Mouse (Mus musculus): Measurements from ENCODE around the gene Prkcg. TPM values are rescaled to one million over a fixed set of nuclear protein-coding genes. Genes with fewer than 3 reads are reported as not detected.

Gene Prkcg
- 0.24 and 0.25 TPM in 2 replicates for polyA plus RNA-seq (2016; fragmentation: Nextera tagmentation; extraction: Ambion mirVana)

DNA sequence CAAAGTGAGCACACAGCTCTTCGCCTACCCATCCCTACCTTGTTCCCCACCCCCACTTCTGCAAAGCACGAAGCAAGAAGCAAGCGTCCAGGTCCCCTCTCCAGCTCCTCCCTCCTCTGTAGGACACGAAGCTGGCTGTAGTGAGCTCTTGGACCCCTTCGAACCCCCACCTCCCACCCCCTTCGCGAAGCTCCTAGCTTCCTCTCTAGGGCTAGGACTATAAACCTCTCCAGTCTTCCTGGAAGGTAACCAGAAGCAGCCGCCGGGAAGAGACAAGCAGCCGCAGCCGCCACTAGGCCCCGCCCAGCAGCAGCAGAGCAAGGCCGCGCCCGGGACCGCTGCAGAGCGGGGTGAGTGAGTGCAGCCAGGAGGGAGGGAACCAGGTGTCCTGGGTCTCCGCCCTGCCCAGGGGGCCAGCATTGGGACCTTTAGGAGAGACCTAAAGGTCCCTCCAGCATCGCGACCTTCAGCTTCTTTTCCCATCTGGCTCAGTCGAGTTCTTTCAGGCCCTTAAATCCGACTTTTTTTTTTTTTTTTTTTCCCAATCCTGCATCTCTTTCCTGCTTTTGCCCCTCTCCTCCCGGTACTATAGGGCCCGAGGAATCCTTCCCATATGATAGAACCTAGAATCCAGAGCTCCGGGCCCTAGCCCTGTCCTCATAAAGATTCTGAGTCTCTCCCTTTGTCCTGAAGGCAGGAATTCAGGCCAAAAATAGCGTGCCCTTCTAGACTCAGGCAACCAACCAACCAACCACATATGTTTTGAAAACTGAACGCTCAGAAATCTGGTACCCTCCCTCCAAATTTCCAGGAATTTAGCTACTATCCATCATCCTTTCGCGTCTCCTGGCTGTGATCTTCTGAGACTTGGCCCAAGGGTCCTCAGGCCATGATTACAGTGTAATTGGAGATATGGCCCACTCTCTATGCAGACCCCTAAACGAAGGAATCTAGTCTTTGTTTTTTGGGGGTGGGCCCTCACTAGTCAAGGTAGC lies at the start of gene Prkcg, which contains the start of gene Myadm:
Gene Prkcg (plus strand): TSS at position 204 of the 995 bp plus-strand sequence.
Gene Myadm (plus strand): TSS at position 105 of the 995 bp plus-strand sequence.
- H3K36me3 ChIP-seq = 0 out of 2 replicates have a peak, but pooled peaks cover 2% of the 10 kb centered on the region
- peak within 1 kb of the TSS; percentile 39 for H3K4me3 ChIP-seq
- WGBS = 2% methylated on average over 30 of the region's 30 CpGs
- no peaks in the 10 kb centered on the region for H3K27me3 ChIP-seq (replicated peaks)
- H3K9me3 ChIP-seq = no peaks in the 10 kb centered on the region
- peak within 1 kb of the TSS; percentile 65 for H3K9ac ChIP-seq
- H3K4me2 ChIP-seq (replicated peaks) = peak within 1 kb of the TSS; percentile 63
- peak; percentile 38 for ATAC-seq (ENCODE audit: low FRiP score, low read depth)
- peaks cover 28% of the 10 kb centered on the region; the same call in 1 of the 2 replicates for H3K4me1 ChIP-seq
- H3K27ac ChIP-seq = peak within 1 kb of the TSS; percentile 53; the same call in 1 of the 2 replicates

DNA sequence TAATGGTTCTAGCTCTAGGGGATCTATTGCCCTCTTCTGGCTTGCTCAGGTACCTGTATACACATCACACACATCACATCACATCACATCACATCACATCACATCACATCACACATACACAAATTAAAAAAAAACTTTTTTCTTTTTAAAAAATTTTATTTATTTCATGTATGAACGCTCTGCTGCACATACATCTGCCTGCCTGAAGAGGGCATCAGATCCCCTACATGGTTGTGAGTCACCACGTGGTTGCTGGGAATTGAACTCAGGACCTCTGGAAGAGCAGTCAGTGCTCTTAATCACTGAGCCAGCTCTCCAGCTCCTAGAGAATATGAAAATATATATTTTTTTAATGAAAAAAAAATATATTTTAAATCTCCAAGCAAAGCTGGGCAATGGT lies 49.8 kb upstream of the Prkcg start:
- Histone ChIP-seq H3K4me3 (no peak overlapping the region), H3K4me2 (replicated peaks) (no peak overlapping the region), H3K27me3 (replicated peaks) (no peaks in the 10 kb centered on the region), H3K9ac (no peak overlapping the region), H3K4me1 (no peaks in the 10 kb centered on the region), H3K36me3 (no peaks in the 10 kb centered on the region), H3K27ac (no peak overlapping the region), H3K9me3 (0 out of 2 replicates have a peak, but pooled peaks cover 3% of the 10 kb centered on the region)
- no peak for ATAC-seq (ENCODE audit: low FRiP score, low read depth)
- 77% methylated on average over 2 of the region's 2 CpGs for WGBS

DNA sequence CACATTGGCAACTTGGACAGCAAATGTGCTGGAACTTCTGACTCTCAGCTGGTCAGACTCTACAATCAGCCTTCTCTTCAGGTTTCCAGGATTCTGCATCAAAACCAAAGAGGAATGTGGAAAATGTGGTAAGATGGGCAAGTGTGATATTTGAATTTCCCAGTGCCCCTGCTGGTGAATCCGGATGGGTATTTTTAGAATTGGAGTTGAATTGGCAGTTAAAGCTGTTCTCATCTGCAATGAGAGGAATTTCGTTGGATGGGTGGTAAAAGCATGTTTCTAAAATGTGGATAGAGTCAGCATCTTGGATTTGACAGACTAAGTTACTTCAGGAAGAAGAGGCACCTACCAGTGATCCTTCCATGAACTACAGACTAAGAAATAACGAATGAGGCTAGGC lies 28.3 kb upstream of the Prkcg start:
- H3K27ac ChIP-seq = no peak overlapping the region
- no peaks in the 10 kb centered on the region for H3K36me3 ChIP-seq
- WGBS = 67% methylated on average over 3 of the region's 3 CpGs
- H3K9ac ChIP-seq = no peak overlapping the region
- 0 out of 2 replicates have a peak, but pooled peaks cover 3% of the 10 kb centered on the region for H3K4me1 ChIP-seq
- H3K9me3 ChIP-seq = no peaks in the 10 kb centered on the region
- H3K4me2 ChIP-seq (replicated peaks) = no peak overlapping the region
- no peak for ATAC-seq (ENCODE audit: low FRiP score, low read depth)
- H3K27me3 ChIP-seq (replicated peaks) = no peaks in the 10 kb centered on the region
- H3K4me3 ChIP-seq = no peak overlapping the region

DNA sequence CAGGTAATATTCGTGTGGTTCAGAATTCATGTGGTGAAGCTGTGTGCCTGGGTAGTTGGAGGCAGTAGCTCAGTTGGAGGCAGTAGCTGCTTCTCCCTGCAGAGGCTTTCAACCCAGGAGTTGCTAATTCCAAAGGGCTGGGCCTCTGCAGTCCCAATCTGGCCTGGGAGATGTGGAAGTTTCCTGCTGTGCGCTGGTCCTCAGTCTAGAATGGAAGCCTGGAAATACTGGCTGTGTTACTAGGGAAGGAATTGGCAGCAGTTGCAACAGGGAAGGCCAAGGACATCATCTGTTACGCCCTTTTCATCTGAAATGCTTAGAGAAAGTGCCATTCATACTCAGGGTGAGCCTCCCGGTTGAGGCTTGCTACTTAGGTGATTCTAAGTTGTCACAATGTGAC lies 27.5 kb upstream of the Prkcg start:
- 67% methylated on average over 4 of the region's 4 CpGs for WGBS
- Histone ChIP-seq H3K27me3 (replicated peaks) (no peaks in the 10 kb centered on the region), H3K4me3 (no peak overlapping the region), H3K9ac (no peak overlapping the region), H3K27ac (no peak overlapping the region), H3K4me2 (replicated peaks) (no peak overlapping the region), H3K9me3 (no peaks in the 10 kb centered on the region), H3K4me1 (0 out of 2 replicates have a peak, but pooled peaks cover 3% of the 10 kb centered on the region), H3K36me3 (no peaks in the 10 kb centered on the region)
- ATAC-seq (ENCODE audit: low FRiP score, low read depth) = no peak

DNA sequence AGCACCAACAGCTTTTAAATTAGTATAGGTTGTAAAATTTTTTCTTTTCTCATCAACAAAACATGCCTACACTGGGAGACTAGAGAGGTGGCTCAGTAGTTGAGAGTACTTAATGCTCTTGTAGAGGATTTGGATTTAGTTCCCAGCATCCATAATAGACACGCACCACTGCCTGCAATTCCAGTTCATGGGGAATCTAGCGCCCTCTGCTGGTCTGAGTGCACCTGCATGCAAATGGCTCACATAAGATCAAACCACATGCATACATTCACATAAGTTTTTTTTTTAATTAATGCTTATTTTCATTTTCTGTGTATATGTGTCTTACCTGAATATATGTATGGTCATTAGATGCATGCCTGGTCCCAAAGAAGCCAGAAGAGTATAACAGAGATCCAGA lies 26.2 kb upstream of the Prkcg start:
- Histone ChIP-seq H3K27ac (no peak overlapping the region), H3K36me3 (no peaks in the 10 kb centered on the region), H3K27me3 (replicated peaks) (no peaks in the 10 kb centered on the region), H3K4me3 (no peak overlapping the region), H3K4me1 (0 out of 2 replicates have a peak, but pooled peaks cover 3% of the 10 kb centered on the region), H3K9ac (no peak overlapping the region), H3K4me2 (replicated peaks) (no peak overlapping the region), H3K9me3 (no peaks in the 10 kb centered on the region)
- 49% methylated on average over 2 of the region's 2 CpGs for WGBS
- ATAC-seq (ENCODE audit: low FRiP score, low read depth) = no peak

DNA sequence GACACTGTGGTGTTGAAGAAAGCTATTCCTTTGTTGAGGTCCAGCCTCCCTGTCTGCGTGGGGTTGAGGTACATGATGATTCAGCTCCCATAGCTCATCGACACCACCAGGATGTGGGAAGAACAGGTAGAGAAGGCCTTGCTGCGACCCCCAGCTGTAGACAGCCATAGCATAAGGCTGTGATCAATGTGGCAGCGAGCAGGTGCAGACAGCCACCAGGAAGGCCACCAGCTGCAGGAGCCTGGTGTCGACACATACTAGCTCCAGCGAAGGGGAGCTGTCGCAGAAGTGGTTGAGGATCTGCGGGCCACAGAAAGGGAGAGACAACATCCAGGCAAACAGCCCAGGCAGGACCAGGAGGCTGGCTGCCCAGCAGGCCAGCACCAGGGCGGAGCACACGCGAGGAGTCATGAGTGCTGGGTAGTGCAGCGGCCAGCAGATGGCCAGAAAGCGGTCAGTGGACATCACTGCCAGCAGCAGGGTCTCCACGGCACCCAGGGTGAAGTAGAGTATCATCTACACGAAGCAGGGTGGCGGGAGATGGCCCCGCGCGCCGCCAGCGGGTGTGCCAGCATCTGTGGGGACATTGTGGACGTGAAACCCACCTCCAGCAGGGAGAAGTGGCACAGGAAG lies 24.5 kb upstream of the Prkcg start:
- Histone ChIP-seq H3K4me2 (replicated peaks) (peak overlapping the region; percentile 38), H3K9ac (no peak overlapping the region), H3K27me3 (replicated peaks) (no peaks in the 10 kb centered on the region), H3K4me1 (0 out of 2 replicates have a peak, but pooled peaks cover 3% of the 10 kb centered on the region), H3K36me3 (no peaks in the 10 kb centered on the region), H3K9me3 (no peaks in the 10 kb centered on the region), H3K4me3 (no peak overlapping the region), H3K27ac (no peak overlapping the region)
- WGBS = 38% methylated on average over 22 of the region's 22 CpGs
- peak; percentile 25; the same call in 1 of the 2 replicates for ATAC-seq (ENCODE audit: low FRiP score, low read depth)

DNA sequence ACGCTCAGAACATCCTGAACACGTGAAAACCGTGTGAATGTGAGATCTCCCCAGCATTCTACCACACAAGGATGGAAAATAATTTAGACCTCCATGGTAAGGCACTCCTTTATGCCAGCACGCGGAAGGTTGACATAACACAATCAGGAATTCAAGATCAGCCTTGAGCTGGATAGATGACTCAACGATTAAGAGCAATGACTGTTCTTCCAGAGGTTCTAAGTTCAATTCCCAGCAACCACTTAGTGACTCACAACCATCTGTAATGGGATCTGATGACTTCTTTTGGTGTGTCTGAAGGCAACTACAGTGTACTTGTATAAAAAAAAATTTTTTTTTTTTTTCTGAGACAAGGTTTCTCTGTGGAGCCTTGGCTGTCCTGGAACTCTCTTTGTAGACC lies 23.7 kb upstream of the Prkcg start:
- H3K27me3 ChIP-seq (replicated peaks) = no peaks in the 10 kb centered on the region
- H3K4me2 ChIP-seq (replicated peaks) = no peak overlapping the region
- H3K9ac ChIP-seq = no peak overlapping the region
- H3K4me1 ChIP-seq = 0 out of 2 replicates have a peak, but pooled peaks cover 3% of the 10 kb centered on the region
- no peak for ATAC-seq (ENCODE audit: low FRiP score, low read depth)
- H3K27ac ChIP-seq = no peak overlapping the region
- no peak overlapping the region for H3K4me3 ChIP-seq
- WGBS = 74% methylated on average over 6 of the region's 6 CpGs
- no peaks in the 10 kb centered on the region for H3K36me3 ChIP-seq
- H3K9me3 ChIP-seq = no peaks in the 10 kb centered on the region

DNA sequence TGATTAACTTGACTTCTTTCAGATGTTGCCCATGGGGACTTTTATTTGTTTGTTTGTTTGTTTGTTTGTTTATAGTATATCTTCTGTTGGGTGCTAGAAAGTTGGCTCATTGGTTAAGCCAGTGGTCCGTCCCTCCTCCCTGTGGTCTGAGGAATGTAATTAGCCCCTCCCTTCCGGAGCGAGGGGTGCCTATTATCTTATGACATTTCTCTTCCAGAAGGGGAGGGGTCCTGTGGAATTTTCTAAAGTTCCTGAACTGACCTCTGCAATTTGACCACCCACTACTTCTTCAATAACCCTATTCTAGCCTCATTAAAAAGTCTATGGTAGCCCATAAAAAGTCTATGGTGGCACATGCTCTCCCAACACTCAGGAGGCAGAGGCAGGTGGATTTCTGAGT lies 21.7 kb upstream of the Prkcg start:
- Histone ChIP-seq H3K9me3 (no peaks in the 10 kb centered on the region), H3K27ac (no peak overlapping the region), H3K4me3 (no peak overlapping the region), H3K27me3 (replicated peaks) (no peaks in the 10 kb centered on the region), H3K4me1 (0 out of 2 replicates have a peak, but pooled peaks cover 3% of the 10 kb centered on the region), H3K9ac (no peak overlapping the region), H3K36me3 (no peaks in the 10 kb centered on the region), H3K4me2 (replicated peaks) (no peak overlapping the region)
- 80% methylated on average over 3 of the region's 3 CpGs for WGBS
- no peak for ATAC-seq (ENCODE audit: low FRiP score, low read depth)

DNA sequence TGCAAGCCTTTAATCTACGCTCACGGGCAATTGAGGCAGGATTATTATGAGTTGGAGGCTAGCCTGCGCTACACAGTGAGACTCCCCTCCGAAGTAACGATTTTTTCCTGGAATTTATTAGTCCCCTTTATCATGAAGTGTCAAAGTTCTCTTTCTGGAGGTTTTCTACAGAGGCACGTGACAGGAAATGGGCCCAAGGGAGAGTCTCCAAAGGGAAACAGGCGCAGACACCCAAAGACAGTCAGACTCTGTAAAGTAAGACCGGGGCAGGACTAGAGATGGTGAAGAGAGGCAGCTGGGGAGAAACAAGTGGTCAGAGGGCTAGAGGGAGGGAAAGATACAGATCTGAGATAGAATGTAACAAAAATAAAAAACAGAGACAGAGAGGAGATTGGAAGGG lies 21.1 kb upstream of the Prkcg start:
- no peaks in the 10 kb centered on the region for H3K36me3 ChIP-seq
- H3K9ac ChIP-seq = no peak overlapping the region
- no peak for ATAC-seq (ENCODE audit: low FRiP score, low read depth)
- H3K4me2 ChIP-seq (replicated peaks) = no peak overlapping the region
- WGBS = 66% methylated on average over 8 of the region's 8 CpGs
- H3K27ac ChIP-seq = no peak overlapping the region
- no peaks in the 10 kb centered on the region for H3K9me3 ChIP-seq
- 0 out of 2 replicates have a peak, but pooled peaks cover 3% of the 10 kb centered on the region for H3K4me1 ChIP-seq
- H3K27me3 ChIP-seq (replicated peaks) = no peaks in the 10 kb centered on the region
- no peak overlapping the region for H3K4me3 ChIP-seq

DNA sequence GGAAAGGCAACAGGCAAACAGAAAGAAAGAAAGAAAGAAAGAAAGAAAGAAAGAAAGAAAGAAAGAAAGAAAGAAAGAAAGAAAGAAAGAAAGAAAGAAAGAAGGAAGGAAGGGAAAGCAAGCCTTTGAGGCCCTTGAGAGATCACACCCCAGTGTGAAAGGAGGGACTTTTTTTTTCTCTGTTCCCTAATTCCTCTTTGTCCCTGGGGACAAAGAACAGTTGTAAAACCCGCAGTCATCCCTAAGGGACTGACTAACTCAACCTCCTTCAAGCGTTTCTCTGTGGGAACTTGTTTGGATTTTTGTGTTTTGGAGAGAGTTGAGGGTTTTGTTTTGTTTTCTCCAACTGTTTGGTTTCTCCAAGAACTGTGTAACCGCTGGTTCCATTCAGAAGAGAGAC lies 20.7 kb upstream of the Prkcg start:
- Histone ChIP-seq H3K36me3 (no peaks in the 10 kb centered on the region), H3K9ac (no peak overlapping the region), H3K4me1 (0 out of 2 replicates have a peak, but pooled peaks cover 3% of the 10 kb centered on the region), H3K27ac (no peak overlapping the region), H3K9me3 (no peaks in the 10 kb centered on the region), H3K4me3 (no peak overlapping the region), H3K27me3 (replicated peaks) (no peaks in the 10 kb centered on the region), H3K4me2 (replicated peaks) (no peak overlapping the region)
- ATAC-seq (ENCODE audit: low FRiP score, low read depth) = no peak
- 6% methylated on average over 3 of the region's 3 CpGs for WGBS

DNA sequence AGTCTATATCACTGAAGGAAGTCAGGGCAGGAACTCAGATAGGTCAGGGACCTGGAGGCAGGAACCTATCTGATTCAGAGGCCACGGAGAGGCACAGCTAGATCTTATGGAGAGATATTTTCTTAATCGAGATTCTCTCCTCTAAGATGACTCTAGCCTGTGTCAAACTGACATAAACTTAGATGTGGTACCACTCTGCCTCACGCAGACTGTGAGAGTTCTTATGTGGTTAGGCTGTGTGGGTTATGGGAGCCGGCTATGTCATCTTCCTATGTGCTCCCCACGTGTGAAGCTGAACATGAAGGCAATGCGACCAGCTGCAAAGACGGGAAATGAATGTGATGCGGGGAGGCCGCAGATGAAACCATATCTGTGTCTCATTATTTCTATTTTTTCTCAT lies 16.8 kb upstream of the Prkcg start:
- 88% methylated on average over 9 of the region's 9 CpGs for WGBS
- no peaks in the 10 kb centered on the region for H3K9me3 ChIP-seq
- no peak overlapping the region for H3K27ac ChIP-seq
- H3K4me1 ChIP-seq = no peaks in the 10 kb centered on the region
- H3K4me3 ChIP-seq = no peak overlapping the region
- no peak overlapping the region for H3K9ac ChIP-seq
- H3K4me2 ChIP-seq (replicated peaks) = no peak overlapping the region
- ATAC-seq (ENCODE audit: low FRiP score, low read depth) = no peak
- no peaks in the 10 kb centered on the region for H3K36me3 ChIP-seq
- H3K27me3 ChIP-seq (replicated peaks) = no peaks in the 10 kb centered on the region
